Mouse (Mus musculus) B cell, adult 62 days (primary cell): ENCODE measurements around the gene Dbt. TPM values are rescaled to one million over a fixed set of nuclear protein-coding genes. Genes with fewer than 3 reads are reported as not detected.

Source experiments
- total RNA-seq: library from RNA; stranded (reverse); gene quantifications from 4 replicates; pipeline ENCODE4 v1.2.4, GENCODE M21; 2023

Gene Dbt
- 11.2 to 18.4 TPM (median 13.6 TPM) in 4 replicates for total RNA-seq

DNA sequence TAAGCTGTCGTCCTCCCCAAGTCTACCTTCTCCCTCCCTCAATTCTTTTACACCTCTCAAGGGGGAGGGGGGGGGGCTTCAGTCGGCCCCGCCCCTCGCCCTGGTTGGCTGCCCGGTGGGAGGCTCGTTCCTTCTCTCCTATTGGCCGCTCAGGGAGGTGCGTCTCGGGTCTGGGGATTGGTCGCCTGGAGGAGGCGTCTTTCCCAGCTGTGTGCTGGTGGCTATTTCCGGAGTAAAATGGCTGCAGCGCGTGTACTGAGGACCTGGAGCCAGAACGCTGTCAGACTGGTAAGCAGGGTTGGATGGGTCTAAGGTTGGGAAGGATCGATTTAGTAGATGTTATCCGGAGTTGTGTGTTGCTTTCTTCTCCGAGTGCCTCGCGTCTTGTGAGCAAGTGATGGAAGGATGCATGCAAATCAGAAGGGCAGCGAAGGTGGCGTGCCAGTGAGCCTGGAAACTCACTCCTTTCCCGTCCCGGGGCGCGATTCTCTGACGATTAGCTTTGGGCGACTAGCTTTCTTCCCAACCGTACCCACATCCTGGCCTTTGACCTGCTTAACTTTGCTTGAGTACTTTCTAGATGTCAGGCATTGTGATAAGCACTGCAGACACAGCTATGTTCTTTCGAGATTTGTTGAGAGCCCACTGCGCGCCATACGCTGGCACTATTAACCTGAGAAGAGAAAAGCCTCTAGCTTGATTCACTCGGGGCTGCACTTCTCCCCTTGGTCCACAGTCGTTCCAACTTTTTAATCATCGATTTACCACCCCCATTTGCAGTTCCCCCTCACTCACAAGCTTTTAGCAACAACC lies at the start of gene Dbt:
Gene Dbt, plus strand, starts transcription at position 167 of the 813 bp plus-strand sequence.

DNA sequence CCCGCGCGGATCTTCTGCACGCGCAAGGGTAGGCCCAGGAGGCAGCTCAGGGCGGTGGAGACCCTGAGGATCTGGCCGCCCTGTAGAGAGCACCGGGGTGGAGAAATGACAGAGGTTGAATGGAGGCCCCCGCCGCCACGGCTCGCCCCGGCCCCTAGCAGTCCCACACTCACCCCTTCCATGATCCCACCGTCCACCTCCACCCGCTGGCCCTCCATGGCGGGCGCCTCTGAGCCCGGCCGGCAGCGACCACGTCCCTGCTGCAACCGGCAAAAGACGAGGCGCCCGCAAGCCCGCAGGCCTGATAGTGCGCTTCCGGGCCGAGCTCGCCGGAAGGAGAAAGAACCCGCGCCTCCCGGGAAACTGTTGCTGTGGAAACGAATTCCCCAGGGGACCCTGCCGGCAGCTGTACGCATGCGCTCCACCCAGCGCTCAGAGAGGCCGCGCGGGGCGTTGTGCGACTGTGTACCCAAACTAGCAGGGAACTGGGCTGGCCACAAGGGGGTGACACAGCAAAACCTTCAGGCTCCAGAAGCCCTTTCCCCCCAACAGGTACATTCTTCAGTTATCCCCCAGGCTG lies 5.0 kb upstream of the Dbt start, which contains the start of gene Rtca:
Gene Rtca, minus strand, starts transcription at position 437 of the 580 bp plus-strand sequence.

DNA sequence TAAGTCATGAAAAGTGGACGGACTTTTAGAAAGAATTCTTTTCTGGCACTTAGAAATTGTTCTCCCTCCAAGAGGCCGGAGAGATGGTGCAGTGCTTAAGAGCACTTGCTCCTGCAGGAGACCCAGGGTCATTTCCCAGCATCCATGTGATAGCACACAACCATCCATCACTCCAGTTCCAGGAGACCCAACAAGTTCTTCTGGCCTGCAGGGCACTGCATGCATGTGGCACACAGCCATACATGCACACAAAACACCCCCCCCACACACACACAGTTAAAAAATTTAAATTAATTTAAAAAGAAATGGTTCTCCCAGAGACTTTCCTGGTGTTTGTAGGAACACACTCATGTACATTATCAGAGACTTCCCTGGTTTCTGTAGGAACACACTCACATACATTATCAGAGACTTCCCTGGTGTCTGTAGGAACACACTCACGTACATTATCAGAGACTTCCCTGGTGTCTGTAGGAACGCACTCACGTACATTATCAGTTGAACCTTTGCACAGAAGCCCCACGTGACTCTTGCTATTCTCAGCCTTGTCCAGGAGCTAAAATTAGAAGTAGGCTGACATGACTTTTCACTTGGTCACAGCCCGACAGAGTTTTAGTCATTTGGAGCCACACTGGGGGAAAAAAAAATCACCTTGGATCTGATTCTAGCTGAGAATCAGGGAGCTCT lies 49.7 kb downstream of the Dbt start, which contains the start of gene Lrrc39:
Gene Lrrc39, plus strand, starts transcription at position 566 of the 687 bp plus-strand sequence.

DNA sequence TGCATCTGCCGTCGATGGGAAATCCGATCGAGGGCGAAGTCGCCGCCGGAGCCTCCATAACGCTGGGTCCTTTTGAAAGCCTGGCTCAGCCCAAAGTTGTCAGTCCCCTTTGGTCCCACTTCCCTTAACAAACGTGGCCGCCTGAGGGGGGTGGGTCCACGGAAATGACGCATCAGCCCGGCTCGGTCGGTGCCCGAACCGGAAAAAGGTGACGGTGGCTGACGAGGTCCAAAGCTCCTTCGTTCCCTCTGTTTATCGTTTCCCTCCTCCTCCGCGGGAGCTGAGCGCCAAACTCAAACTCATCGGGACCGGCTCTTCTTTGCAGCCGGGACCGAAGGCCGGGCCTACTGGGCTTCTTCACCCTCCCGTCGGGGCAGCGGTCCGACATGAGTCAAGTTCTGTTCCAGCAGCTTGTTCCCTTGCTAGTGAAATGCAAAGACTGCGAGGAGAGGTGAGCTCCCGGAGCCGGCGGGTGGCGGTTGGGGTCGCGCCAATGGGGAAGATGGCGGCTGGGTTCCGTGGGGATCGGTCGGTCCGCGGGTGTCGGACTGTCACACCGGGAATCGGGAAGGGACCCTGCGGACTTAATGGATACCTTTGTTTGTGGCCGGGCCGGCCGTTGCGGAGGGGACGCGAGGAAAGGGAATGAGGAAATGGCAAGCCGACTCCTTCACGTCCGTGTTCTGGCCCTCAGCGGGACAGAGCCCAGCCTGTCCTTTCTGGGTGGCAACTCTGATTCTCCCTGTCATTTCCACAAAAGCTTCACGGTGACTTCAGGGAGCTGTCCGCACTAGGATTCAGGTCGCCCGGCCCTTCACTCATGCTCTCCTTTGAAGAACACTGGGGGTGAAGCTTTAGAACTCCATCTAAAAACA lies 82.1 kb downstream of the Dbt start, which contains the start of gene Sass6:
Gene Sass6, plus strand, starts transcription at position 255 of the 875 bp plus-strand sequence.

Other genes with a start within 250 kb of the Dbt start
- gene Cdc14a, start 89.0 kb upstream of the Dbt start, total RNA-seq = 33.1 to 34.6 TPM (median 33.8 TPM) in 4 replicates
- 22.9 to 28.9 TPM (median 27.9 TPM) in 4 replicates for gene Rtca, start 4.9 kb upstream of the Dbt start, total RNA-seq
- not detected in 4 replicates for gene Lrrc39, start 49.9 kb downstream of the Dbt start, total RNA-seq
- gene Sass6, start 81.9 kb downstream of the Dbt start, total RNA-seq = 9.5 to 10.5 TPM (median 9.9 TPM) in 4 replicates
- 27.7 to 36.9 TPM (median 32.1 TPM) in 4 replicates for gene Trmt13, start 101.5 kb downstream of the Dbt start, total RNA-seq
- gene Mfsd14a, start 149.6 kb downstream of the Dbt start, total RNA-seq = 72.8 to 77.5 TPM (median 74.4 TPM) in 4 replicates
- not detected in 4 replicates for gene Gm43191, start 168.2 kb downstream of the Dbt start, total RNA-seq
- 21.4 to 24.7 TPM (median 23.4 TPM) in 4 replicates for gene Slc35a3, start 199.8 kb downstream of the Dbt start, total RNA-seq